Mouse (Mus musculus) G1E-ER4 (cell line): ENCODE measurements around the gene Slc16a9. TPM values are rescaled to one million over a fixed set of nuclear protein-coding genes. Genes with fewer than 3 reads are reported as not detected.

ENCODE experiments used
- GATA1 ChIP-seq: IDR thresholded peaks from one replicate; pipeline ENCODE4 v1.8.0; 2012; ENCODE audit warnings: low read length, inconsistent platforms
- polyA plus RNA-seq: library from polyadenylated mRNA; stranded (reverse); fragments of >175 nt; gene quantifications from 2 replicates; pipeline ENCODE4 v1.2.3, GENCODE M21; 2012

Gene Slc16a9
- not detected in 2 replicates for polyA plus RNA-seq

DNA sequence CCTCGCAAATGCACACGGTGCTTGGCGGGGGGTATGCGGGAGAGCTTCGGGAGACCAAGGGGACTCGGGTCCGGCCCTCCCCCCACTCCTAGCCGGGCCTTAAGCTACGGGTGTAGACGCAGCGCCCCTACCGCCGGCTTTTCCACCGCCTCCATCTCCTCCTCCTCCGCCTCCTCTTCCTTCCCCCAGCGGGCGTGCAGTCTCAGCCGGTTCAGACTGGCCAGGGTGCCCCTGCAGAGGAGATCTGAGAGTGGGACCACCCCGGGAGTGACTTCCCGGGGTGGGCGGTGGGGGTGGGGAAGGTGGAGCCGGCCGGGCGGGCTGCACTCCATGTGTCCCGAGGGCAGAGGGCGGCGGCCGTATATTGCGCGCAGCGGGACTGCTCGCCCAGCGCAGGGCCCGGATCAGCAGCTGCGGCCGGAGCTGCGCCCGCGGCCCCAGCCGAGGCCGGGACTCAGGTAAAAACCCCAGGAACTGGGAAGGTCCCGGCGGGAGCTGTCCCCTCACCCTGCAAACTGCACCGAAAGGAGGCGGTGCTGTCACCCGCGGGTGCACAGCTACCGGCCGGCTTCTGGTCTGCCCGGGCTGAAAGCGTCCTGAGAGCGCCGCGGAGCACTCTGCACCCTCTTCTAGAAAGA is at the start of gene Slc16a9:
TSS of gene Slc16a9 (plus strand) at position 180 of the 638 bp plus-strand sequence.
- TF ChIP-seq GATA1, result no peak

DNA sequence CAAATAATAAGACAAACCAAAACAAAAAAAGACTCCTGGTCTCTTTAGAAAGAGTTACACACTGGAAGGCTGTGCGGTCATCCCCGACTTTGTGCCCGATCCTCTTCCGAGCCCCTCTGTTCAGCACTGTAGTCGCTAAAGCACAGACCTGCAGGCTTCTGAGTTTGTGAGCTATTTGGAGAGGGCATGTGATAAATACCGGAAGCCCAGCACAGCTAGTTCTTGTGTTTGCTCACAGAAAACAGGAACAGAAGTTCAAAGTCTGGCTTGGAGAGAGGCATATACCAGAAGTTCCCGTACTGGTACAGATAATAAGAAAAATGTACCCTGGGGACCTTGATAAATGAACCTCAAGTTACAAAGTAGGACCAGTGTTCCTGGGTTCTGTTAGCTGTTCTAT is 49.6 kb upstream of the Slc16a9 start:
- TF ChIP-seq GATA1, result no peak

GRCm38 (mm10) chr10:70195786-70196185 is 49.1 kb upstream of the Slc16a9 start:
- TF ChIP-seq GATA1, result no peak

DNA sequence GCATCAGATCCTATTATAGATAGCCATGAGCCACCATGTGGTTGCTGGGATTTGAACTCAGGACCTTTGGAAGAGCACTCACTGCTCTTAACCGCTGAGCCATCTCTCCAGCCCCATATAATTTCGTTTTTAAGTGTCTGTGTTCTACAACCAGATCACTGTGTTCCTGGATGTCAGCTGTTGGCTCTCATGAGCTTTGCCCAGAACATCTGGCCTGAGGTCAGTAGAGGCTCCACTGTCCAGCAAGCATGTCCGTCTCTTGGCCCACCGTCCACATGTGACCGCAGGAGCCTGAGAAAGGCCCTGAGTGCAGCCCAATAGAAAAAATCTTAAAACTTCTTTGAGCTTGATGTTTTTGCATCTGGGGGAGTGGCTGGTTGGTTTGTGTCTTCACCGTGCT is 48.2 kb upstream of the Slc16a9 start:
- no peak for TF ChIP-seq GATA1

DNA sequence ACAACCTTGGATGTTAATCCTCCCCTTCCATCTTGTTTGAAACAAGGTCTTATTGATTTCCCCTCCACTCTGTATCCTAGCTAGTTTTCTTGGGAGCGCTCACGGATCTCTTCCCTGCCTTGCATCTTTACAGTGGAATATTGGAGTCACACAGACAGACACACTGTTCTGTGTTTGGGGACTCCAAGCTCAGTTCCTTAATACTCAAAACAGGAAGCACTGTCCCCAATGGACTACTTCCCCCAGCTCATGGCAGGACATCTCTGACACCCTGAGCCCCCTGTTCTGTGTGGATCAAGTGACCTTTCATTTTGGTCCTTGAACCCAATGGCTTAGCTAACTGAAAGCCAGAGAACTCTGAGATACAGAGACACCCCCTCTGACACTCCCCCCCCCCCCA is 47.3 kb upstream of the Slc16a9 start:
- TF ChIP-seq GATA1, result no peak

- TF ChIP-seq GATA1, result no peak
Observed at GRCm38 (mm10) chr10:70198012-70198411, 46.9 kb upstream of the Slc16a9 start.

DNA sequence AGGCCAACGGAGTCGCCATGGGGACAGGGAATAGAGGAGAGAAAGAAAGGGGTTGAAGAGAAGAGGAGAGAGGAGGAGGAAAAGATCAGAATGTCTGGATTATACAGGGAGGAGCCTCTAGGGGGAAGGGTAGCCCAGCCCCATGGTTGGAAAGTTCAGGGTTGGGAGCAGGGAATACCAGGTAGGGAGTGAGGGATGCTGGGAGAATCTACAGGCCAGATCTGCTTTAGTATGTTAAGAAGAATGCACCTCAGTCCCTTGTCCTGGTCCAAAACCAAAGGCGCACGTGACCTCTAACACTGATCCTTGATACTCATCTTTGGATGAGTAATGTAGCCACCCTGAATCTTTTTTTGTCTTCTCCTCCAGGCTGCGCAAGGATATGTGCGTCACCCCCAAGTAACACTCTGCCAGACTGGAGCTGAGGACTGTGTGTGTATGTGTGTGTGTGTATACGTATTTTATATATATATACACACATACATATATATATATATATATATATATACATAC is 45.9 kb upstream of the Slc16a9 start:
- no peak for TF ChIP-seq GATA1

- TF ChIP-seq GATA1, result no peak
Observed at GRCm38 (mm10) chr10:70199466-70200210, 45.3 kb upstream of the Slc16a9 start.

- TF ChIP-seq GATA1, result no peak
Observed at GRCm38 (mm10) chr10:70200889-70201500, 43.9 kb upstream of the Slc16a9 start.

DNA sequence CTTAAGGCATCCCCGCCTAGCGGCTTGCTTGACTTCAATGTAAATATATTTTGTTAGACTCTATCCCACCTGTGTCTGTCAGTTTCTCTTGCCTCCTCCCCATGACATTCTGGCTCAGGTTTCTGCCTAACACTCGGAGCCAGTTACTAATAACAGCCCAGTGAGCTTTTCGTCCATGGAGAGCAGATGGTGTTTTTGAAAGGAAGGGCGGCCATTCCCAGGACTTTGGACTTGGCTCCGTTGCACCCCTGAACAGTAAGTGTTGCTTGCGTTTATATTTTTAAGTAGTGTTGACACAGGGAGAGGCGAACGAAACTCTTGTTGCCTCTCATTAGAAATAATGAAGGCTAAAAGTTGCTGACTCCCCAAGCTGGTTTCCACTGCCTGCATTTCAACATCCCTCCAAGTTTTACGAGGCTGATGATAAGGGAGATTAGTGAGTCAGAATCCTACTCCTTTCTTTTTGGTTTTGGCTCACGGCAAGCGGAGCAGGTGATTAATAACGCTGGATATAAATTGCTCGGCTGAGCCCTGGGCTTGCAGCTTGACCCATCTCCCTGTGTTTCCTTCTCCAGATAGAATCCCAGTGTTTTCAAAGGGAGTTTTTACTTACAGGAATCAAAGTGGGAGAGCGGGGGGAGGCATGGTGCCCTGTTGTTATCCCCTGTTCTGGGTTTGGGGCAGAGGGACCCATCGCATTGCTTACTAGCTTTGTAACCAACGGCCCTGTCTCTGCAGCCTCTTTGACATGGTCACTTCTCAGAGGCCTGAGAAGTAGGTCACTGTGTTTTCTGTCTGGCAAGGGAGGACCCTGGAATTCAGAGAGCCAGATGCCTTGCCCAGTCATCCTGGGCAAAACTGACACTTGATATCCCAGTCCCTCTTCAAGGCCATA is 40.1 kb upstream of the Slc16a9 start, which contains the start of gene Mrln:
TSS of gene Mrln (plus strand) at position 160 of the 895 bp plus-strand sequence.
- TF ChIP-seq GATA1, result no peak

GRCm38 (mm10) chr10:70211281-70211680 is 33.6 kb upstream of the Slc16a9 start:
- TF ChIP-seq GATA1, result no peak

DNA sequence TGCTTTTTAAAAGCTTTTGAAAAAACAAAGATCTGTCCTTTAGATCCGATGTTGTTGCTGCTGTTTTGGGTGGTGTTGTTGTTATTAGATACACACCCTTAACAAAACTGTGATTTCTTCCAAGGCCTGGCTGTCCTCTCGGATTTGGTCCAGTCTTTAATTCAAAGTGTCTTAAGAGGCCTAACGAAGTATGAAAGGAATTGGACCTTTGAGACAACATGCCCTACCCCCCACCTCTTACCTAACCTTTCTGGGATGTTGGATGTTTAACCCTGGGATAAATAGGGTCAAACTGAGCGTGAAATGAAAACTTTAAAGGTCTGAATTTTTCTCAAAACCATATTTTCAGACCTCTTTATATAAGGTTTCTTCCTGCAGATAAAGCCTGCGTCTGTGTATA is 23.9 kb upstream of the Slc16a9 start:
- no peak for TF ChIP-seq GATA1

DNA sequence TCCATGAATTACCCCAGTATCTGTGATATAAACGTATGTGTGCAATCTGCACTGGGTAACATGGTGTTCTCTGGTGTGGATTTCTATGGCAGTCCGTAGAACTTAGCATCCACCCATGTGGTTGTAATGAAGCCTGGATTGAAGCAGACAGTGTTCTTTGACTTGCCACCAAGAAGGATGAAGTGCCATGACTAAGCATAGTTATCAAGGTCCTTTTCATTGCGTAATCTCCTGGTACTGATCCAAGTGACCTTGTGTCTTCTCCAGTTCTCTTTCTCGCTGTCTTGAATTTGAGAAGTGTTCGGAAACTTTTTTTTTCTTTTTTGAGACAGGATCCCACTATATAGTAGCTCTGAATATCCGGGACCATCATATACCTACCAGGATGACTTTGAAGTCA is 20.3 kb upstream of the Slc16a9 start:
- no peak for TF ChIP-seq GATA1

DNA sequence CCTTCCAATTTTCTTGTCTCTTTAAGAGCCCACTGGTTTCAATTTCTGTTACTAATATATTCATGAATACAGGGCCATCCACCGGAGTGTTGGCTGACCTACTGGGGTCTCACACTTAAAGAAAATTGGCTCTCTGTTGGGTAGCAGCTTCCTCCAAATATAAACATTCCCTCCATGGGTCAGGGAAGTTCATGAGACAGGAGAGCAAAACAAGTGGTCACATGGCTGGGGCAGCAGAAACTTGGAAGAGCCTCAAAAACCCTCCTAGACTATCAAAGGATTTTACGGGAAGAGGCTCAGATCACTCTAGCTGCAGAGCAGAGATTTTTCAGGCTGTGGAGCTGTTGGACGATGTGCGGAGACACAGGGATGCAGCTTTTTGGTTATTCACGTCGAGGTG is 19.1 kb upstream of the Slc16a9 start:
- TF ChIP-seq GATA1, result no peak

DNA sequence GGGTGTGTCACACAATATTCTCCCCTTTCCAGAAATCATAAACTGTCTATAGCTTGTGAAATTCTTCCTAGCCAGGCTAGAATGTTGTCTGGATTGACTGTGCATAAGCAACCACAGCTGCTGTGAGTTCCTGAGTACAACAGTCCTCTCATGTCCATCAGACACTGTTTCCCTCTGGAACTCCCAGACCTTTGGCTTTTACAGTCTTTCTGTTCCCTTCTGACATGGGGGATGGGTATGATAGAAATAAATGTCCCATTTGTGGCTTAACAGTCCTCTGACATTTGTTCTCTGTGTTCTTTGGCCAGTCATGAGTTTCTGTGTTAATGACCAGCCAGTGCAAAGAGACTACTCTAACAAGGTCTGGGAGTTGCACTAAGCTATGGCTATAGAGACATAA is 18.3 kb upstream of the Slc16a9 start:
- TF ChIP-seq GATA1, result no peak
